8 mouse cellular contexts compared by ENCODE assay signal in the genomic region with DNA sequence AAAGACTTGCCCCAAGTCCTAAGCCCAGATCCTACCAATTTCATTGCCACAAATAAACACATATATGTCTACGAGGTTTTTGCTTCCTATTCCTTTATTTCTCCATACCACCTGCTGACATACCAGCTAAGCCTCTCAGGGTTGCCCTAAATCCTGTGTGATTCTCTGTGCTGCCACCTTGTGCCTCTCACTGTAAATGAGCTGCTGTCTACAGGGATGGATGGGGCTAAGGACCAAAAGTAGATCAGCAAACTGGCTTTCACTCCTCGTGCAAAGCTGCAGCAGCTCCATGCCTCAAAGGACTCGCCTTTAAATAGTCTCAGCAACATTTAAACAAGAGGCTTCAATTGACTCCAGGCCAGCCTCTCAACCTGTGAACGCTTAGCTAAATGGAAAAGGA. TPM values are rescaled to one million over a fixed set of nuclear protein-coding genes. Genes with fewer than 3 reads are reported as not detected.
DNase-seq lines count a peak whose midpoint lies in the region; ATAC-seq and TF ChIP-seq lines count a peak whose summit lies in the region.

No protein-coding gene starts in this region.

- intact Hi-C loops in heart, postnatal 36 days (cut with DNase I): no loop called here
- intact Hi-C loops in left cerebral cortex, postnatal 10 days (cut with DNase I): no loop called here

- no peak overlapping the region for H3K4me3 ChIP-seq in cerebellum, adult 2 months (replicated peaks; ENCODE audit: insufficient read depth, low read depth, low read length)

- no peaks in the 10 kb centered on the region for H3K27me3 ChIP-seq in cerebellum, adult 2 months (ENCODE audit: control insufficient read depth, insufficient read depth, low read length)

- ATAC-seq in CD4-positive, CD25-positive, alpha-beta regulatory T cell, adult 4 months: peak; percentile 51

- peak; percentile 67 for TF ChIP-seq CTCF in cerebellum, adult 2 months (IDR thresholded peaks at IDR 0.05; ENCODE audit: borderline replicate concordance, insufficient read depth, low read depth, low read length)

- no peak for TF ChIP-seq POLR2A in cerebellum, adult 2 months (IDR thresholded peaks at IDR 0.05; ENCODE audit: borderline replicate concordance, insufficient read depth, low read length)

- peak; percentile 26 for DNase-seq in heart, postnatal 4 days
- no peak for DNase-seq in heart, postnatal 36 days
- peak; percentile 66 to 77 for DNase-seq in cerebellum, adult 2 months
- DNase-seq in left cerebral cortex, postnatal 10 days (ENCODE audit: extremely low spot score in 1 of 2, low spot score in 2 of 2): peak; percentile 43 to 62
- no peak for DNase-seq in urinary bladder, postnatal 10 days (ENCODE audit: low spot score)
- no peak for DNase-seq in kidney, adult 11 months
- no peak for DNase-seq in heart, adult 9 months (ENCODE audit: low spot score in 2 of 2)

- H3K27ac ChIP-seq in cerebellum, adult 2 months (ENCODE audit: insufficient read depth, low read length): no peak overlapping the region

- H3K4me1 ChIP-seq in cerebellum, adult 2 months (ENCODE audit: control insufficient read depth, insufficient read depth, low read length): peaks cover 9% of the 10 kb centered on the region; the same call in 1 of the 2 replicates

- WGBS in cerebellum, adult 2 months: 9% methylated on average over 4 of the region's 4 CpGs

RNA-seq across cellular contexts. Expression of gene Mreg, which starts 7.9 kb away (rescaled TPM):
- 10 to 100 TPM; 17.7 to 21.1 TPM for total RNA-seq in heart, postnatal 4 days (2021)
- total RNA-seq in heart, postnatal 36 days (2021): 10 to 100 TPM; 34.5 to 35.5 TPM
- under 1 TPM in 1 of 2 experiments, not detected in 1; 0.13 TPM for polyA plus RNA-seq in CD4-positive, CD25-positive, alpha-beta regulatory T cell, adult 4 months (2017; shearing (Covaris generic))
- 22.7 and 25.8 TPM in 2 replicates for polyA plus RNA-seq in cerebellum, adult 2 months (2012; rRNA removed)
- 1 to 10 TPM; 1.6 to 2.2 TPM for total RNA-seq in left cerebral cortex, postnatal 10 days (2021)

Comparison
In these comparisons a context has a peak if more than half of its experiments do, and no peak if none do; other contexts are left out.
1. DNase-seq: peak in heart, postnatal 4 days (single experiment), cerebellum, adult 2 months (2 of 2) and left cerebral cortex, postnatal 10 days (2 of 2); none in heart, postnatal 36 days (0 of 2), urinary bladder, postnatal 10 days (single experiment), kidney, adult 11 months (single experiment) and heart, adult 9 months (0 of 2).
2. RNA of gene Mreg, which starts 7.9 kb away (total RNA-seq): 34.5 to 35.5 TPM in heart, postnatal 36 days and 17.7 to 21.1 TPM in heart, postnatal 4 days; 1.6 to 2.2 TPM in left cerebral cortex, postnatal 10 days; every median in the first group is over 4 times any median in the second.